Mouse (Mus musculus) brain, embryonic 14.5 days (tissue): ENCODE measurements around the gene Ugt1a6a.
"Not testable (repeated sequence)": the region's sequence is repeated elsewhere in the genome, so short reads cannot be mapped to it uniquely, and the experiment has no call there.

Experiments
- CTCF ChIP-seq: fragments of 200-500 bp; IDR thresholded peaks from 2 replicates; pipeline ENCODE4 v1.5.1; 2012; ENCODE audit warnings: inconsistent platforms, mild to moderate bottlenecking, moderate library complexity, borderline replicate concordance; ENCODE audit not compliant: insufficient read depth, insufficient read length; ENCODE audit errors: extremely low read depth
- POLR2A ChIP-seq: fragments of 200-500 bp; IDR thresholded peaks from 2 replicates; pipeline ENCODE4 v1.6.1; 2012; ENCODE audit warnings: mild to moderate bottlenecking, inconsistent platforms, borderline replicate concordance; ENCODE audit not compliant: poor library complexity, insufficient read depth, insufficient read length, severe bottlenecking; ENCODE audit errors: extremely low read depth

GRCm38 (mm10) chr1:88125827-88126360, 8.7 kb upstream of the Ugt1a6a start:
- TF ChIP-seq POLR2A, CTCF: not testable (repeated sequence)
